14 mouse cellular contexts compared by ENCODE assay signal in genomic region chr4:23022177-23022576, GRCm38 (mm10).
"Had no signal": no experiment of that assay in that cellular context is flagged by ENCODE, and none has a peak within 500 bp of the region (broad histone marks: within the 10 kb centered on the region; RNA-seq: fewer than 3 reads in every experiment).

No protein-coding gene starts in this region.

- H3K4me3 ChIP-seq: layer of hippocampus, adult 2 months; liver, embryonic 13.5 days; lung, embryonic 15.5 days; midbrain, embryonic 15.5 days; neural tube, embryonic 13.5 days; stomach, embryonic 15.5 days had no signal

- H3K4me2 ChIP-seq: liver, embryonic 13.5 days; lung, embryonic 15.5 days; midbrain, embryonic 15.5 days; neural tube, embryonic 13.5 days; stomach, embryonic 15.5 days had no signal

- H3K36me3 ChIP-seq: liver, embryonic 13.5 days; lung, embryonic 15.5 days; midbrain, embryonic 15.5 days; neural tube, embryonic 13.5 days; stomach, embryonic 15.5 days had no signal

- H3K9ac ChIP-seq: liver, embryonic 13.5 days; liver, postnatal 0 days; lung, embryonic 15.5 days; midbrain, embryonic 15.5 days; neural tube, embryonic 13.5 days; stomach, embryonic 15.5 days had no signal

- H3K27ac ChIP-seq: layer of hippocampus, adult 2 months; liver, embryonic 13.5 days; lung, embryonic 15.5 days; midbrain, embryonic 15.5 days; neural tube, embryonic 13.5 days; stomach, embryonic 15.5 days had no signal

- H3K9me3 ChIP-seq: liver, embryonic 13.5 days; lung, embryonic 15.5 days; midbrain, embryonic 15.5 days; neural tube, embryonic 13.5 days; stomach, embryonic 15.5 days had no signal

- H3K27me3 ChIP-seq: liver, embryonic 13.5 days; lung, embryonic 15.5 days; midbrain, embryonic 15.5 days; neural tube, embryonic 13.5 days; stomach, embryonic 15.5 days had no signal

- H3K4me1 ChIP-seq: liver, embryonic 13.5 days; lung, embryonic 15.5 days; midbrain, embryonic 15.5 days; neural tube, embryonic 13.5 days; stomach, embryonic 15.5 days had no signal

- ATAC-seq: liver, postnatal 0 days; midbrain, embryonic 15.5 days had no signal

- DNase-seq: kidney, adult 18-20 months; kidney, postnatal 10 days; kidney, postnatal 4 days; liver; liver, embryonic 13.5 days; liver, postnatal 0 days; right cerebral cortex, postnatal 14 days; thymus, adult 2 months; thymus, postnatal 25 days had no signal
